Mouse (Mus musculus) thymus, postnatal 25 days (tissue): ENCODE results near the gene Mrpl23.

Experiments used
- DNase-seq: peaks from one replicate; pipeline ENCODE4 v3.0.0; 2022

Mrpl23 gene

DNA sequence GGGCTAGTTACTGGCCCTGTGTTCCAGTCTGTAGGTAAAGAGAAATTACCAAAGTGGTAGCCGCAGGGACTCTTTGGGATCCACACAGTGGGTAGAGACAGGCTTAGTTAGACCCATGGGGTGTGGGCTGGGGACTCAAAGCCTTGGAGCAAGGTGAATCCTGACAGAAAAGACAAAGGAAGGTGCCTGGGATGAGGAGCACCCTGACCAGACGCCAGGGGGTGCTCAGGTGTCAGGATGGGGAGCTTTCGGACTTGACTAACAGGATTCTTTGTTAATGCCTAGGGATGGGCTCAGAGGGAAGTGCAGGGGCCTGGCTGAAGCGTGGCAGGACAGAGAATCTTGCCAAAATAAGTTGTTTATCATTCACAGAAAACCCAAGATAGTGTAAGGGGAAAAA lies 10.1 kb upstream of the Mrpl23 start:
- DNase-seq = no peak

DNA sequence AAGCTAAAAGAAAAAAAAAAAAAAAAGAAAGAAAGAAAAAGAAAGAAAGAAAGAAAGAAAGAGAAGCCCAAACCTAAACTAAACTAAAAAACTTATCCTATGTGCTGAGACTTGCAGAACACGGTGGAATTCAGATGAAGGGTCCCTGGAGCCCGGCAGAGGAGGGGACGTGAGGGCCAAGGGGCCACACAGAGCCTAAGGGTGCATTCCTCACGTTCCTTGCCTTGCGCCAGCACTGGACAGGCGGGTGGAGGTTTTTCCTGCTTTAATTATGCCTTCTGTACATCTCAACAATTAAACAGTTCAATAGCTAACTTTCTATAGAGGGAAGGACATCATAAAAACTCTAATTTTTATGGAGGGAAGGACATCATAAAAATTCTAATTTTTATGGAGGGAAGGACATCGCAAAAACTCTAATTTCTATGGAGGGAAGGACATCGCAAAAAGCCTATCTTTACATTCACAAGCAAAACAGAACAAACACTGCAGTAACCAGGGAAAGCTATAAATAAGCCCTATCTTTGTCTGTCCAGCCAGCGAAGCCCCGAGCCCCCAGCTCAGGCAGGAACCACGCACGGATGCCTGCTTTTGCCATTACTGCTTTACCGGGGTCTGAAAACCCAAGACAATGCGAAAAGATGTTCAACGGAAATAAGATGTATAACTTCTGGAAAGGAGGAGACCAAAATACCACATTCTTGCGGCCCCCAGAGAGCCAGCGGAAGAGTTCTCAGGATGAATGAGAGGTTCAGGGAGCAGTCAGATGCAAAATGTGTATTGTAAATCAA lies 9.1 kb upstream of the Mrpl23 start:
- DNase-seq = no peak

DNA sequence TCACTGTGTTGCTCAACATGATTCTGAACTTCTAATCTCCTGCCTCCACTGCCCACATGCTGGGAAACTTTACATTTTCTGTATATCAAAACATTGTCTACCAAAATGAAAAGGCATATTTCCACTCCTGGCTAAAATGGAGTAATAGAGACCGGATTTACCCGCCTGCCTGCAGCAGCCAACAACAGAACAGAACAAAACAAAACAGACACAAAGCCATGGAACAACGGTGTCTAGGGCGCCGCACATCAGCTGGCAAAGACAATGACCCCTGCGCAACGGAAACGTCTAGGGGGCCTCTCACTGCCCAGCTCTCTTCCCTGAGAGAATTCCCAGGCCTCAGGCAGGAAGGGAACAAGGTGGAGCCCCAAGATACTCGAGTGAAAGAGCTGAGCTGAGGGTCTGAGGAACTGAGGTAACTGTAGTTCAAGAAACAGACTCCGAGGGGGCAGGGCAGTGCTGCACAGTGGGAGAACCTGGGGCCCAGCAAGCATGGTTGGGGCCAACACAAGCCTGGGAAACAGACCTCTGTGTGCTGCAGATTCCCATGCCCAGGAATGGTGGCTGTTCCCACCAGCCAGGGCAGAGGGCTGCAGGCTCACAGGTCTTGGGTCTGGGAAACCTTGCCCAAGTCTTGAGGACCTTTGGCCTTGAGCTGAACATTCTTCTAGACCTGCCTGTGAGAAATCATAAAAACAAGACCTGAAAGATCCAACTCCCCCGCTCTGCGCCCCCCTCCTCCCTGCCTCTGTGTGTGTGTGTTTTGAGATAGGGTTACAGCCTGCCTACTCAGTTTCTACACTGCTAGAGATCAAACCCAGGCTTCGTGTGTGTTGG lies 6.9 kb upstream of the Mrpl23 start:
- DNase-seq = no peak

DNA sequence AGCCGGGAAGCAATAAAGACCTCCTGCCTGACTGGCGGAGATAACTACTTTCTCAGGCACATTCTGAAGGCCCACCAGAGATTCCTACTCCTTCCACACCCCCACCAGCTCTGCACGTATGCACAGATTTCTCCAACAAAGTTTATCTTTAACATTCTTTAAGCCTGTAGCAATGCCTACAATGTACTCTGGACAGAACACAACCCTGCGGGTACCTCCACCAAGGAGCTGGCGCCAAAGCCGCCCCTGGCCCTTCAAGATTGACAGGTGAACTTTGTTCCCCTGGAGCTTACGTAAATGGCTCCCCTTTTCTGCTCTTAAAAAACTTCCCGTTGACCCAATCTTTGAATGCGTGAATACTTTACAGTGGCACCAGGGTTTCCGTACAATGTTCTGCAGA lies 3.1 kb upstream of the Mrpl23 start:
- DNase-seq = no peak

DNA sequence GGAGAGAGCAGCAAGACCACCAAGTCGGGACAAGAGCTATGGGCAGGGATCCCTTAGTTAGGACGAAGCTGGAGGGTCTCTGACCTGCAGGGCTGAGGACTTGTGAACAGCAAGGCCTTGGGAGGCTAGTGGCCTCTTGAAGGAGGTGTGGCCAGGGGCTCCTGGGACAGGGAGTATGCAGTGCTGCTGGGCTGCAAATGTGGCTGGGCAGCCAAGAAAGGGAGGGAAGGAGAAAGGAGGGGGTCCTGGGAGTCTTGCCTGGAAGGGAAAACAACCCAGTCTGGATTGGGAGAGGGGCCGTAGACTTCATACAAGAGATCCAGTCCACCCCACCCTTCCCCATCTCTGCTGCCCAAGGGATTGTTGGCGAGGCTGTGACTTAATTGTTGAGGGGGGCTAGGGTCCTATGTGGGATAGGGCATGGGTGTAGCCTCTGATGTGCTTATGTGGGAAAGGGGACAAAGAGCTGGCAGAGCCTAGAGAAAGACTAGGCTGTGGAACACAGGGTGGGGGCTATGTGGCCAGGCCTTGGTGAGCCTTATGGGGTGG lies 439 bp upstream of the Mrpl23 start:
- DNase-seq = no peak

DNA sequence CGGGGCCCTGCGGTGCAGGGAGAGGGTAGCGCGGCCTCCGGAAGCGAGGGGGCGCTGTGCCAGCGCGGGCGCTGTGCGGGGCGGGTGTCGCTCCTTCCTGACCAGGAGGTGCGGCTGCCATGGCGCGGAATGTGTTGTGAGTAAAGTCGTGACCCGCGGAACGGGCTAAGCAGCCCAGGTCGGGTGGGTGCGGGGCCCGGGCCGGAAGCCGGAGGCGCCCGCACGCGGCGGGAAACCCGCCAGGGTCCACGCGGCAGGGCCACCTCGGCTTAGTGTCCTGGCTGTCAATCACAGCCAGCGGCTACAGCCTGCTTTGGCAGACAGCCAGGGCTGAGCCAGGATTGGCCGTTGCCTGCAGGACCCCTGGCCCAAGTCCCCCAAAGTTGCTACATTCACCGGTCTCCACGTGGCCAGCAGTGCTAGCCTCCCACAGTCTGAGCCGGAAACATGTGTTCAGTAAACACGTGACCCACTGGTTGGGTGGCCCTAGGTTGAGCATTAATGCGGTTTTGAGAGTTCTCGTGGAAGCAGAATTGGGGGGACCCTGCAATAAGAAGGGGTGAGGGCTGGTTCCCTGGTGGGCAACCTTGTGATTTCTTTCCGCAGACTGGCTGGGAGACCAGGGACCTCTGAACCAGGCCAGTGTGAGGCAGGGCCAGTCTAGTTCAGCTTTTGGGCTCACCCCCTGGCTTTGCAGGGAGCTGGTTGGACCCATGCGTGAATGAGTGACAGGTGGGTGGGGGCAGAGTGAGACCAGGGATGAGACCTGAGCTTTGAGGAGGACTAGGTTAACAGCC lies 771 bp downstream of the Mrpl23 start:
- peak; percentile 87 for DNase-seq

DNA sequence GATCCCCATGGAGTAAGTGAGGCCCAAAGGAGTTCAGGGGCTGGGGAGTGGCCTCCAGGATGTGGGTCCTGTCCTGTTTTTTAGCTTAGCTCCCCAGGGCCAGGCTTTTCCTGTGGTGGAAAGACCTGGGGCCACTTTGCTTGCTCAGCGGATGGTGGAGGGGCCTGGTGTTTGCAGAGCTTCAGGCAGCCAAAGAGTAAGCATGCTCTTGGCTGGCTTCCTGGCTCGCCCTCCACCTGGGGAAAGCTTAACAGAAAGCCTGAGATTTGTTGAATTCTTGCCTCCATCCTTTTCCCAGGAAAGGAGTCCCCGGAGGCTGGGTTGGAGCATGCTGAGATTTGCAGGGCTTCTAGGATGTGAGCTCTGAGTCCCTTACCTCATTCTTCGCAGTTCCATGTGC lies 2.6 kb downstream of the Mrpl23 start:
- DNase-seq = no peak

DNA sequence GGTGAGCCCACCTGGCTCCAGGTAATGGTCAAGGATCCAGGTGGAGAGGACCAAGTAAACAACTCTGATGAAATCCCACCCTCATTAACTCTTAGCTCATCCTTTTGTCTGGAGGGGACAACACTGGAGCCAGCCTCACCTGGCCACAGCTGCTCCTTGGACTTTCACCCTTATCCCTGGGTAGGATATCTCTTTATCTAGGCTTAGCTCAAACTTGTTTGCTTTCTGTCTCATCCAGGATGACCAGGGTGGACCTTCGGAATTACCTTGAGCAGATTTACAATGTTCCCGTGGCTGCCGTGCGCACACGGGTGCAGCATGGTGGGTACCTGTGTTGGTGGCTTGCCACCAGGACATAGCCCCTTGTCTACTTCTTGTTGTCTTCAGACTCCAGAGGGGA lies 3.3 kb downstream of the Mrpl23 start:
- no peak for DNase-seq

DNA sequence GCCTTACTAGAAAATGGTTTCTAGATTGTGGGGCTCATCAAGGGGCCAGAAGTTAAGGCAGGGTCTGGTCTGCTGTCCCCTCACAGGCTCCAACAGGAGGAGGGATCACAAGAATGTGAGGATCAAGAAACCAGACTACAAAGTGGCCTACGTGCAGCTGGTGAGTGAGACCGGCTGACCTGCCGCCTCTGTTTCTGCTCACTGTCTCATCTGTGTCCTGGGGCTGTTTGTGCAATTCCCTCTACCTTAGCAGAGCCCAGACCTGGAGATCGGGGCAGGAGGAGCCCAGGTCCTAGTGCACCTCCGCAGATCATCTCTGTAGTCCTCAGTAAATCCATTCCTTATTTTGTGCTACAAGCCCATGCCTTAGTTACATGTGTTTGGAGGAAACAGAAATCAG lies 4.7 kb downstream of the Mrpl23 start:
- no peak for DNase-seq

DNA sequence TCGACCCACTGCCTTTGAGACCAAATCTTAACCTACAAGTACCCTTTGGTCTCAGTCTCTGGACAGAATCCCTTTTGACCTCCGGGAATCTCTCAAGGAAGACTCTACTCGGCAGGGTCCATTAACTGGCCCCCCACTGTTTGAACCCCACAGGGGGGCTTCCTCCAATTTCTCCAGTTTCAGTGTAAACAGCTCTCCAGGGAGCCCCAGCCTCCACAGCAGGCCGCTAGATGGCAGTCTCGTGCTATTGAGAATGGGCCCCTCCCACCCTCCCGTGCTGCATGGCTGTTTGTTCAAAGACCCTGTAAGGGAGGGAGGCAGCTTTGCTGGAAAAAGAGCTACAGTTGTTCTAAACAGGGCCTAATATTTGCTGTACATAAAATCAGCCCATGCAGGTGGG lies 5.4 kb downstream of the Mrpl23 start:
- DNase-seq = peak; percentile 73

DNA sequence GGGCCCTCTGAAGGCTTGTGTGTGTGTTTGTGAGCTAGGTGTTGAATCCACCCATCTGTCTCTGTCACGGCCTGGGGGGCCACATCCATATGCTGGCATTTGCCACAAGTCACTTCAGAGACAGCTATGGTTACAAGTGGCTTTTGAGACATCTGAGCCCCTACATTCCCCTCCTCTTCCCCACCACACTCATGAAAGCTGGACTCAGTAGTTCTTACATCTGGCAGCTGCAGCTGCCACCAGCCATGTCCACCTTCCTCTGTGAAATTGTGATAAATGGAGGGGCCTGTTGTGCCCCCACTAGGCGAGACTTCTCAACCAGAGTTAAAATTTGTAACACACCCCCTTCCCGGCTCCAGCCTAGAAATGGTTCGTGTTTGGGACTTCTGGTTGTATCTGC lies 5.8 kb downstream of the Mrpl23 start:
- no peak for DNase-seq

DNA sequence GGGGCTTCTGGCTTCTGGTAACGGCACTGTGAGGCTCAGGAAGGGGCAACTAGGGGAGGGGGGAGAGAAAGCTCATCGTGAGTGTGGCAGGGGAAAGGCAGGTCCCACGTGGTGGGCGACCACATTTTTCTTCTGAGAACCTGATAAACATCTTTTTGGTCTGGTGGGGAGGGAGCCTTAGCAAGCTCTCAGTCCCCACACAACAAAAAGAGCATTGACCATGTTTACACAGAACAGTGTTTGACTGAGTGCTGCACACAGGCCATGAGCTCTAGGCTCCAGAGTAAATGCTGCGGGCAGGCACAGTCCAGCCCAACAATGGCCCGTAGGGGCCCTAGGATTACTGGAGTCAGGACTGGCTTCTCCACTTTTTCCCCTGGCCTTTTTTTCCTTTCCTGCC lies 6.3 kb downstream of the Mrpl23 start:
- no peak for DNase-seq

DNA sequence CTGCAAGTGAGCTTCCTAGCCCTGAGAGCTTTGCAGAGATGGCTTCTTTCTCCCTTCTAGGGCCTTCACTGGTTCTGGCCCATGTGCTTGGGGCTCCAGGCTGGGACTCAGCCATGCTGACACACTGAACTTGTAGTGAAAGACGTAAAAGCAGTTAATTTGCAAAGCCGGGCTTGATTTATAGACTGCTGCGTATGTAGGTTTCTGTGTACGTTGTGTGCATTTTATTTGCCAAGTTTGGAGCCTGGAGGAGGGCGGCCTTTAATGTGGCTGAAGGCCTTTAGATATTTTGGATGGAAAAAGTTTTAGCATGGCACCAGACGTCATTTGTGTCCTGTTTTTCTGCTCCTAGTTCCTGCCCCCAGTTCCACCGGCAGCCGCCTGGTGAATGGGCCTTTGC lies 7.3 kb downstream of the Mrpl23 start:
- DNase-seq = no peak

DNA sequence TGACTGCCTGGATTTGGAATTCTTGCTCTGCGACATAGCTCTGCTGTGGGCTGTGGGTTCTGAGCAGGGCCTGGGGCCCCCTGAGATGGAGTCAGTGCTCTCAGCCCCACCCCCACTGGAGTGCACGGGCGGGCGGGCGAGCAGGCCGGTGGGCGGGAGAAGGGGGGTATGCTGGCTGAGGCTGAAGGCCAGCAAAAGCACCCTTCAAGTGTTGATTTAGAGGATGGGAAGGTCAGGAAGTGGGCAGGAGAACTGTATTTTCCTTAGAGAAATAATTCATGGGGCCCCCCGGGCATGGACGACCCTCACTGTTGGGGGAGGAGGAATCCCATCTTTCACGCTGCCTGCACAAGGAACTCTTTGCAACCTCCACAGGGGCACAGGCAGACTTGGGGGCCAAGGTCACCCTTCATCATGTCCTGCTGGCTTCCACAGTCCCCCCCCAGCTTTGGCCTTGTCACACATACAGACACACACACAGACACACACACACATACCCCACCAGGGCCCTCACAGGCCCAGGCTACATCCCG lies 10.4 kb downstream of the Mrpl23 start:
- DNase-seq = no peak

DNA sequence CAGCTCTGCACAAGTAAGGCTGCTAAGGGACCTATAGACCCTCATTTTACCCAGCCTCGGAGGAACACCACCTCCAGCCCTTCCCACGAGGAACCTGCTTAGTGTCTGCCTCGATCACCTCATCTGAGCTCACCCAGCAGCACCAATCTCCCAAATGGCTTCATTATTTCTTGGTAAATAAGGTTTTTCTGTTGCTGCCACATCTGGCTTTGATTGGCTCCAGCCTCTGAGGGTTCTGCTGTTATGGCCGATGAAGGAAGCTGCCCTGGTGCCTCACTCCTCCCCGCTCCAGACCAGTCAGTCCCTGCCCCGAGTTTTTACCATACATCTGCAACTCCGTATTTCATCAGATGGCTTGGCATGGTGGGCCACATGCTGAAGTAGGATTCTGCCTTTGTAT lies 13.5 kb downstream of the Mrpl23 start:
- no peak for DNase-seq

DNA sequence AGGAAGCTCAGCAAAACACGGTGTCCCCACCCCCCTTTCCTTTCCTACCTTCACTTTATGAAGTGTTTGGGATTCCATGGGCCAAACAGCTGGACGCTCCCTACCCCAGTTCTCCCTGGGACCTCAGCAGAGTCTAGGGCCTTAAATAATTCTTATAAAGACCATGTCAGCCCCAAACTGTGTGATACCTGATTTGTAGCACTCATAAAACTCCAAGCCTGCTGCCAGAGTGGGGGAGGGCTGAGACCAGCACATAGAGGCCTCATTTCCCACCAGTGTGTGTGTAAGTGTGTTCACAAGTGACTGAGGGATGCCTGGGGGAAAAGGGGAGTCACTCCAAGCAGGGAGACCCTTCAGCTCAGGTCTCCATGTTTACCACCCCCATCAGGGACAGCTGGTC lies 15.4 kb downstream of the Mrpl23 start:
- no peak for DNase-seq

DNA sequence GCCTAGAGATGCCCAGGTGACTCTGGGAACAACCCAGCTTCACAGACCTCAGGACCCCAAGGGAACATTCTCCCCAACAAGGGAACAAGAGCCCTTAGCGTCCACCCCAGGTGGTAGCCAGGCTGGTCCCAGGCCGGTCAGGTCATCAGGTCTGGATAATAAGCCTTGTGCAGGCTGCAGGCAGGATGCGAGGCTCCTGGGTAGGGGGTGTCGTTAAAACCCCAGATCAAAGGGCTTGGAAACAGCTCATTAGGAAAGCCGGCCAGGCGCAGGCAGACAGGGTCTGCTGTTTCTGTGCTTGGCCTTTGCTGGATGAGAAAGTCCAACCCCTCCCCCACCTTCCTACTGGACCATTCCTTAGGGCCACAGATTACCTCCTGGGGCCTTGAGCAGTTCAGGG lies 16.2 kb downstream of the Mrpl23 start:
- no peak for DNase-seq

DNA sequence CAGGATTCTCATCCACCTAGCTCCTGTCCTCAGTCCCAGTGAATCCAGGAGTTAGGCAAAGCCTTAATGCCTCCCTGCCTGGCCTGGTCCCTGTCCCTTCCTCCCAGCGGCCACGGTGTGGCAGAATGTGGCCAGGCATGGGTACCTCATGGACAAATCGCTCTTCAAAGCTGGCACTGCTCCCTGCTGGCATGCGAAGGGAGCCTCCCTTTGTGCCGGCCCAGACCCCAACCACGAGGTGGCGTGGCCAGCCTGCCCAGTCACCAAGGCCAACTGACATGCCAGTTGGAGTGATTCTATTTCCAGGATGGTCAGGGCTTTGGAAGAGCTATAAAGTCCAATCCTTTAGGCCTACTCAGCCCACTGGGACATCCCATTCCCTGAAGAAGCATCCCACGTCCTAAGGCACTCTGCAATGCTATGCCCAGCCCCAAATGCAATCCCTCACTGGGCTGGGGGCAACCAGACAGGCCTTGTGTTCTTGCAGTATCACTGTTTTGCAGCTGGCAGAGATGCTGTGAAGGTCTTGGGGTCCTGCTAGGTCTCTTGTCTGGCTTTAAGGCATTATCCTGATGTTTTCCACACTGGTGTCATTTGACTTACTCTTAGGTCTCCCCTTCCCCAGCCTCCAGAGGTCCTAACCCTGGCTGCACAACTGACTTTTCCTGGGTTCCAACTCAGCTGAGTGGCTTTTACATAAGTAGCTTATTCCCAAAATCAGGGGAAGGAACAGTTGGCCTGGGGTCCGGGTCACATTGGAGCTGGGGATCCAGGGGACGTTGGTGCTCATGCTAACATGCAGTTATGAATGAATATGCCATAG lies 17.7 kb downstream of the Mrpl23 start:
- DNase-seq = no peak

DNA sequence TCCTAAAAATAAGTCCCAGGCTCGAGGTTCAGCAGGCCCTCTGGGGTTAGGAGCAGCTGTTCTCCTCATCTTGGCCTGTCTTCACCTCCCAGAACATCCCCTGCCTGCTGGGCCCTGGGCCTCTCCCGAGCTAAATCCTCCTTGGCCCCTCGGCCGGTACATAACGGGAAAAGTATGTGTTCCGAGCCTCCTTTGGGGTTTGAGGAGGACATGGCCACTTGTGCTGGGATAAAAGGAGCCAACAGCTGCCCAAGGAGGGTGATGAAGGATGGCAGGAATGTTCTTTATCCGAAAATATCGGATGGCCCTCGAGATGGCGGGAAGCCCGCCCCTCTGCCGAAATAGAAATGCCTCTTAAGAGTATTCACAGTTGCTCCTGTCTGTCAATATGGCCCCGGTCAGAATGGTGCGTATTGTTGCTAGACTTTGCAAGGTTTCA lies 18.5 kb downstream of the Mrpl23 start:
- no peak for DNase-seq

DNA sequence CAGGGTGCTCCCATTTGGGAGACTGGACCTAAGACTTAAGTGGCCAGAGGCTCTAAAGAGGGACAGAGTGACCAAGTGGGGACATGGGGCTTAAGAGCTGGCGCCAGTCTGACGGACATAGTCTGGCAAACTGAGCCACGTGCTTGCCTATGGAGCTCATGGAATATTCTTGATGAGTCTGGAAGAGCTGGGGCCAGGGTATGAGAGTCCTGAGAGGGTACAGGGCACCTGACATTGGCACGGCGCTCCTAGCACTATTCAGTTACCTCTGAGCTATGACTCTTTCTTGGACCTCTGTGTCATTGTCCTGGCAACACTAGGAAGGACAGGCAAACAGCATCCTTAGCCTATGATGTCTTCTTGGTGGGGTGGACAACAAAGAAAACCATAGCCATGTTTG lies 19.2 kb downstream of the Mrpl23 start:
- DNase-seq = no peak

DNA sequence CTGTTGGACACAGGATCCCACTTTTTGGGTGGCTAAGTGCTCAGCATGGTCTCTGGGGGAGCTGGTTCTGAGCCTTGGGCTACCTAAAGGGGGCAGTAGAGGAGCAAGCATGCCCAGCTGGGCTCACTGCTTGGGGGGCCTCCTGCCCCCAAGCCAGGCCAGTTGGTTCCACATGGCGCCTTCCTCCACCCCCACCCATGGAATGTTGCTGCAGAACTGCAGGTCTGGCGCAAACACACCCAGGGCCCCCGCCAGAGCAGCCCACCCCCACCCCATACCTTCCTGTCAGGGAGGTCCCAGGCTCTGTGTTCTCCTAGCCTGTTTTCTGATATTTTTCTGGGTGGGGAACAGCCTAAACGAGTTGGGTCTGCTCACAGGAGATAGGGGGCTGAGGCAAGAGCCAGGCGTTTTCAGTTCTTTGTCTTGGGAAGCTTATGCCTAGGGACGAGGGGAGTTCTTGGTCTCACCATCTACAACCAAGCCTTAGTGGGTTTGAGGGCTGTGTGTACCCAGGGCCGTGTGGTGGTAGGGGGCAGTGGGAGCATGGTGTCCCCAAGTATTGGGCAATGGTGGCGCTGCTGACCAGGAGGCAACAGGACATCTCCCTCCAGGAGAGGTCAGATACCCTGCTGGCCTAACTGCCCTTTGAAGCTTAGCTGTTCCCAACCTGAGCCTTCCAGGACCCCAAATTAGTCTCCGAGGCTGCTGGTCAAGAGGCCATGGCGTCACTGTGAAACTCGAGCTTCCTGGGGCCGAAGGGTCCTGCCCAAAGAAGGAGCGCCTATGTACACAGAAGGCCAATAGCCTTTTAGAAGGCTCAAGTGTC lies 20.3 kb downstream of the Mrpl23 start:
- DNase-seq = no peak
